Mouse (Mus musculus): ENCODE results near the gene Abca5.

GRCm38 (mm10) chr11:110380310-110380668, 42.8 kb upstream of the Abca5 start:
- no peak for TF ChIP-seq CTCF (IDR thresholded peaks at IDR 0.05; ENCODE audit: low read depth)
- TF ChIP-seq EP300 (optimal IDR thresholded peaks at IDR 0.05): no peak
